Mouse (Mus musculus): ENCODE results near the gene Naa38.
A peak's percentile ranks its signal among the peaks of the same experiment; 100 is the strongest.

Gene Naa38

DNA sequence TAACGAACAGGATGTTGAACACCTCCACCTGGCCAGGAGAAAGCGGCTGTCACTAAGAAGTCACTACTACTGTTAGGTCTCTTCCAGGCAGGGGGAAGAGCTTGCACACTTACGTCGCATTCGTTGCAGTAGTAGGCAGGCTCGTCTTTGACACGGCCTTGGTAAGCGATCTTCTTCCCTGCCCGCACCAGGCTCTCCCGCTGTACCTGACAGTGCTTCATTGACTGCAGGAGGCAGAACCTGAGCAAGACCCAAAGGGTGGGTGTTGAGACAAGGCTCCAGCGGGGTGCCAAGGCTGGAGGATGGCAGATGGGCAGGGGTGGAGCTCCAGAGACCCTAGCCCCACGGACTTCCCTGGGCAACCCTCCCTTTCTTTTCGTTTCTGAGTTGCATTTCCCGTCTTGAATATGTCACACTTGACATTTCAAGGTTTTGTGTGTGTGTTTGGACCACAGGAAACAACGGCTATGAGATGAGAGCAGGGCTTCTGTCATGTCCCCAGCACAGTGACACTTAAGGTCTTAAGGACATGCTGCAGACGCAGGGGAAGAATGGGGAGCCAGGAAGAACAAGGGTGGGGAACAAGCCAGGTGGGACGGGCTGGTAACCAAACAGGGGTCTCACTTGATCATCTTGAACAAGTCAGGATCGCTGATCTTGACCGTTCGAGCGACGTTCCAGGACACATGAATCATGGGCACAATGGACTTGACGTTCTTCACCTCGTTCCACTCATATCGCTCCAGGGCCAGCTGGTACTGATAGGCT lies 5.0 kb downstream of the Naa38 start:
- no peak for DNase-seq (ENCODE audit: low read depth, low spot score)

GRCm38 (mm10) chr11:69401210-69401637 lies 5.9 kb downstream of the Naa38 start:
- DNase-seq (ENCODE audit: low read depth, low spot score): peak; percentile 91

DNA sequence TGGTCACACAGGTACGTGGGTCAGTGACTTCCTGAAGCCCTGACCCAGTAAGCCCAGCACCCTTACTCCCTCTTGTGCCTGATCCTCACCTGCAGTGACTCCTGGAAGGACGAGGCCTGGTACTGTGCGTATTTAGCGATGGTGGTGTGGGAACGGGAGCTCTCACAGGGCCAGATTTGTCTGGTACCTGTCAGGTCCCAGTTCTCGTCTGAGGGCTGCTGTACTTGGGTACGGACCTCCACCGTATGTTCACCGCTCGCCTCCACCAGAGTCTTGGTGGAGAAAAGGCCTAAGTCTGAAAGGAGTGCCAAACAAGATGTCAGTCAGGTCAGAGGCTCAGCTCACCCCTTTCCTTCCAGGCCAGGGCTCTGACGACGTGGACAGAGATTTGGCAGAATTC lies 6.7 kb downstream of the Naa38 start:
- no peak for DNase-seq (ENCODE audit: low read depth, low spot score)

DNA sequence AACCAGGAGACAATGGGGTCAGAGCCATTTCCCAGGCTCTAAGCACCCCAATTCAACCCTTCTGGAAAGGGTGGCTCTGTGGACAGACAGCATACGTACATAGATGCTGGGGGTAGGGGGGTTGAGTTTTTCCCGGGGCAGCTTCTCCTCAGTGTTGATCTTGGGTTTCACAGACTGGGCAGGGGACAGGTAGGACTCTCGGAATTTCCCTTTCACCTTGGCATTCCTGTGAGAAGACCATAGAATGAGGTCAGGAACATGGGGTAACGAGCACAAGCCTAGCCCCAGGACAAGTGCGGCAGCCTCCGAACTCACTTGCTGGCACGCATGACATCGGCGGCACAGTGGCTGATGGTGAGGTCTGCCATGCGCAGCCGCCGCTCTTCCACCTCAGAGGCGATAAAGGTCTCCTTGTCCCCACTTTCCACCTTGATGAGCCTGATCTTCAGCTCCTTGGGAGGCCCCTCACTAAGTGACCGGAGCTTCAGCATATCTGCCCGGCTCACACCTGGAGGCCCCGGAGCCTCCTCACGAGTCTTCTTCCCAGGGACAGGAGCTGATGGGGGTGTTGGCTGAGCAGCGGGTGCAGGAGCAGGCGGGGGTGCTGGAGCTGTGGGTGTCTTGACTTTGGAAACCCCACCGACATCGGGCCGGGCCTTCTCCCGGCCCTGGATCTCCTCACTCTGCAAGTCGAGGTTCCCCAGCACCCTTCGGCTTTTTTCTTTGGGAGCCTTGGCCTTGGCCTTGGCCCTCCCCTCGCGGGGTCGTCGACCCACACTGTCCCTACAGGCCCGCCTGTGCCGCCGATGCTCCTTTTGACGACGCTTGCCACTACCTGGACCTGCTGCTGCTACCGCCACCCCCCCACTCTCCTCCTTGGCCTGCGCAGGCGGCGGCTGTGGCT lies 8.7 kb downstream of the Naa38 start:
- DNase-seq (ENCODE audit: low read depth, low spot score): no peak

- DNase-seq (ENCODE audit: low read depth, low spot score): no peak
Observed at GRCm38 (mm10) chr11:69404595-69405396, 9.5 kb downstream of the Naa38 start.

GRCm38 (mm10) chr11:69405397-69406200 lies 10.3 kb downstream of the Naa38 start:
- no peak for DNase-seq (ENCODE audit: low read depth, low spot score)

- no peak for DNase-seq (ENCODE audit: low read depth, low spot score)
Observed at GRCm38 (mm10) chr11:69406282-69406681, 11.0 kb downstream of the Naa38 start.

DNA sequence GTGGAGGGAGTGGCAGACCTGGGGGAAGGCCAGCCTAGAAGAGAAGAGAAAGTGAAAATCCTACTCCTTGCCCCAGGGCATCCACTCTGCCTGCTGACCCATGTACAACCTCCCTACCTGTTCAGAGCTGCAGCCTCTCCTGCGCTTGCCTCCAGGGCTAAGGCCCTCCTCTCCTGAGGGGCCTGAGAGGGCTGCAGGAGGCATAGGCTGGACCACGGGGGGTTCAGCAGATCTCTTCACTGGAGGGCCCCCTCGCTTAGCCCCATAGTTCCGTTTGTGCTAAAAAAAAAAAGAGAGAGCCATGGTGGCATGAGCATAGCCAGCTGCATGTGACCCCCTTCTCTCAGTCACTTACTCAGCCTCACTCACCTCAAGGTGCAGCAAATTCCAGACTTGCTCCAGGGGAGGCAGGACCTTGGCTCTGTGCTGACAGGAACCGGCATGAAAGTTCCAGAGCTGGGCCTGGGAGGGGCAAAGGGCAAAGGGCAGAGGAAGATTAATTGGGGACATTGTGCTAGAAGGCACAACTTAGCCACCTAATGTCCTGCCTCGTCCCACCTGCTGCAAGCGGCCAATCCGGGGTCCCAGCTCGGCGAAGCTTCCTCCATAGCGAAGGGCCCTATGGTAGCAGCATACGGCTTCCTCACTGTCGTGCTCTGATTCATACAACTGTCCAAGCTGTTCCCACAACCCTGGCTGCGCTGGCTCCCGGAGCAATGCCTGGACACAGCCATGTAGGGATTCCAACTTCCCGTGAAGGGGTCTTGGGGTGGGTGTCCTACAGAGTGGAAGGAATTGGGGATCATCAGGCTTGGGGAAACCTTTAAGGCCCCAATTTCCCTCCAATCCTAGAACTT lies 11.8 kb downstream of the Naa38 start:
- DNase-seq (ENCODE audit: low read depth, low spot score): no peak

DNA sequence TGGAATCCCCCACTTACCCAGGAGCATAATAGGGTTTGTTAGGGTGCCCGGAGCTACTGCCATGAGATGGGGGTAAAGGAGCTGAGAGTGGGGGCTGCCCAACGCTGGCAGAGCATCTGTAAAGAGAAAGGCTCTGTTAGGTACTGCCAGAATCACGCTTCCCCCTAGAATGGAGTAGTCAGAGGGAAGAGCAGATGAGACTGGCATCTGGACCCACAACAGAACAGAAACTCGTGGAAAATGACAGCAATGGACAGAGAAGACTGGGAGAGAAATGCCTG lies 12.4 kb downstream of the Naa38 start:
- no peak for DNase-seq (ENCODE audit: low read depth, low spot score)

- DNase-seq (ENCODE audit: low read depth, low spot score): peak; percentile 79
Observed at GRCm38 (mm10) chr11:69408541-69409377, 13.5 kb downstream of the Naa38 start.

- no peak for DNase-seq (ENCODE audit: low read depth, low spot score)
Observed at GRCm38 (mm10) chr11:69409378-69410044, 14.2 kb downstream of the Naa38 start.

DNA sequence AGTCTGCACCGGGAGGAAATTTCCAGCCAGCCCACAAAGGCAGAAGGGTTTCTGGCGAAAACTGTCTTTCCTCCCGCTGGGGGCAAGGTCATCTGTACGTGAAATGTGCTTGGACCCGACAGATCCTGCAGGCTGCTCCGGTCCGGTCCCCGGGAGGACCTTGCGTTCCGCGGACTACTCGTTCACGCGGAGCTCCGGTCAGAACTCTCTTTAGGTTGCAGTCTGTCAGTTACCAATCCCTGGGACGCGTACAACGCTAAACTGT lies 14.7 kb downstream of the Naa38 start:
- DNase-seq (ENCODE audit: low read depth, low spot score): no peak

DNA sequence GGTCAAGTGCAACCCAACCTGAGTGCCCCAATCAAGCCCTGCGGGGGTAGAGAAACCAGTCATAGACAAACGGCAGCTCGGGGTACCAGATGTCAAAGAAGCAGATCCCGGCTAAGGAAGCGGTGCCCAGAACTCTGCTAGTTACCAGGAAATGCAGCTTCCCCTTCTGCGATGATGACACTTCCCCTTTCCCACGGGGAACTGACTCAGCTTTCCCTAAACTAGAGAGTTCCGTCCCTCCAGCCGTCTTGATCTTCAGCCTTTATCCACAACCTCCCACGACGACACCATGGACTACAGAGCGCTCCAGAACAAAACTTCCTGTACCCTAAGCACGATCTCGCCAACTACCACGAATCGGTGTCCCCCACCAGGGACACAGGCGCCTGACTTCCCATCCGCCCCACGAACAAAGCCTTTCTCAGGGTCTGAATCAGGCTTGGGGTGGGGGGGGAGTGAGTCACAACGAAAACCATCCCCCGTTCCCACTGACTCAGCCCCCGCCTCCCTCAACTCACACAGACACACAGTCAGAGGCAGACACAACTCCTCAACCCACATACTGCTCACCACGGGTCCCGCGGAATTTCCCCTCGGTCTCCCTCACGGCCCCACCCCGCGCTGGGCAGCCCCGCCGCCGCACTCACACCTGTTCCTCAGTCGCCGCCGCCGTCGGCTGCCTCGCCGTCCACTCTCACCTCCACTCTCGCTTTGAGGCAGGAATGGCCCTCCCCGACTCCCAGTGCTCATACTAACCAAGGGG lies 15.2 kb downstream of the Naa38 start:
- DNase-seq (ENCODE audit: low read depth, low spot score): no peak

DNA sequence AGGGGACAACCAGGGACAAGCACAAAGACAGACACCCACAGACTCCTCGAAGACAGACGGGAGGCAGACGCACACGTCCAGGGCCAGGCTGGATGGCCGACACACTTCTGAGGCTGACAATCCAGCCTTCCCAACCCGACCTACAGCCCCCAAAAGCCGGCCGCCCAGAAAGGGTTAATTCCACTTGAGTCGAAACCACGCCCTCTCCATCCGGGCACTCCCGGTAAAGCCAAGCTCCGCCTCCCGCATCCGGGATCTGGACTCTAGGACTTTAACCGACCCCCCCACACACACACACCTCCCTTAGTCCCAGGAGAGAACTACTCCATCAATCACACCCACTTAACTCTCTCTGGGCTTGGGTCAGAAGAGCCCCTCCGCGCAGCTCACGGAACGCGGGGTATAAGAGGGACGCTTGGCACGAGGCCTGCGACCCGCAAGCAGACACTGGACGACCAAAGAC lies 15.8 kb downstream of the Naa38 start:
- peak; percentile 94 for DNase-seq (ENCODE audit: low read depth, low spot score)

GRCm38 (mm10) chr11:69411538-69412203 lies 16.4 kb downstream of the Naa38 start:
- DNase-seq (ENCODE audit: low read depth, low spot score): no peak

GRCm38 (mm10) chr11:69412548-69412947 lies 17.3 kb downstream of the Naa38 start:
- DNase-seq (ENCODE audit: low read depth, low spot score): no peak
